In the genomic region with DNA sequence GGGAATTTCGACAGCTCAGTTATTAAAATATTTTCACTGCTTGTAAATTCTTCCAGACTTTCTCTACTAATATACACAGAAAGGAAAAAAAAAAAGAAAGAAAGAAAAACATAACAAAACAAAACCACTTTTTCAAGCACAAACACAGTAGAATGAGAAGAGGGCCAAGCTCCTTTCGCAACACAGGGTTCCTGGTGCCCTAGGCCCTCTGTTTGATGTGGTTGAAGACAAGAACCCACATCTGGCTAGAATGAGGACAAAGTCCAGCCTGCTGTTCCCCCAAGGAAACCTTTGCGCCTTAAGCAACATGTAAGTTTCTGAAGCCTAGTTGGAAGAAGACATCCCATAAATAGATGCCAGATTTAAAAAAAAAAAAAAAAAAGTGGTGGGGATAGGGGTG, we compare ENCODE assay signal across 22 mouse cellular contexts.
DNase-seq lines count a peak whose midpoint lies in the region; ATAC-seq and TF ChIP-seq lines count a peak whose summit lies in the region.
"Had no signal": no experiment of that assay in that cellular context is flagged by ENCODE, and none has a peak within 500 bp of the region (broad histone marks: within the 10 kb centered on the region; RNA-seq: fewer than 3 reads in every experiment).

No protein-coding gene starts in this region.

- no peak overlapping the region for H3K4me3 ChIP-seq in kidney, embryonic 15.5 days (replicated peaks)
- no peak overlapping the region for H3K4me3 ChIP-seq in lung, adult 2 months (replicated peaks; ENCODE audit: extremely low read depth, low read depth, low read length)
- H3K4me3 ChIP-seq in limb, embryonic 13.5 days, result no peak overlapping the region
- no peak overlapping the region for H3K4me3 ChIP-seq in midbrain, postnatal 0 days (ENCODE audit: low read depth, low read length)
- H3K4me3 ChIP-seq: embryonic facial prominence, embryonic 12.5 days; hindbrain, embryonic 12.5 days; neural tube, embryonic 15.5 days had no signal

- ATAC-seq in kidney, embryonic 15.5 days (replicated peaks; ENCODE audit: low FRiP score), result no peak
- no peak for ATAC-seq in limb, embryonic 13.5 days (ENCODE audit: low FRiP score, low read depth)
- no peak for ATAC-seq in midbrain, postnatal 0 days (ENCODE audit: low FRiP score)
- ATAC-seq: forebrain, embryonic 16.5 days; inflammation-experienced regulatory T-cells, adult 6 months; Patski had no signal

- peak; percentile 28 for DNase-seq in kidney, adult 9 months
- peak; percentile 42 for DNase-seq in lung, postnatal 25 days (ENCODE audit: low spot score)
- no peak for DNase-seq in lung, adult 2 months
- peak; percentile 79 for DNase-seq in NIH3T3 (ENCODE audit: low read depth)
- no peak for DNase-seq in midbrain, postnatal 0 days (ENCODE audit: low spot score)
- no peak for DNase-seq in right cerebral cortex, adult 2 months (ENCODE audit: low spot score in 2 of 2)
- DNase-seq: adrenal gland, postnatal 10 days; cerebellum, adult 9-11 months; gastrocnemius, postnatal 36 days; liver; lung, embryonic 14.5 days; midbrain, embryonic 14.5 days; thymus, postnatal 25 days had no signal

- no peaks in the 10 kb centered on the region for H3K27me3 ChIP-seq in kidney, embryonic 15.5 days
- no peaks in the 10 kb centered on the region for H3K27me3 ChIP-seq in limb, embryonic 13.5 days
- no peaks in the 10 kb centered on the region for H3K27me3 ChIP-seq in midbrain, postnatal 0 days (ENCODE audit: insufficient read depth, low read length)
- H3K27me3 ChIP-seq: embryonic facial prominence, embryonic 12.5 days; hindbrain, embryonic 12.5 days; megakaryocyte, embryonic 14.5 days; neural tube, embryonic 15.5 days; Patski had no signal

- H3K36me3 ChIP-seq in kidney, embryonic 15.5 days, result no peaks in the 10 kb centered on the region
- H3K36me3 ChIP-seq in limb, embryonic 13.5 days, result no peaks in the 10 kb centered on the region
- no peaks in the 10 kb centered on the region for H3K36me3 ChIP-seq in midbrain, postnatal 0 days (ENCODE audit: insufficient read depth, low read length)
- H3K36me3 ChIP-seq: embryonic facial prominence, embryonic 12.5 days; hindbrain, embryonic 12.5 days; neural tube, embryonic 15.5 days had no signal

- 77% methylated on average over 3 of the region's 3 CpGs for WGBS in kidney, embryonic 15.5 days
- WGBS in lung, adult 2 months, result 62% methylated on average over 3 of the region's 3 CpGs
- WGBS in limb, embryonic 13.5 days, result 57% methylated on average over 3 of the region's 3 CpGs
- 85% methylated on average over 3 of the region's 3 CpGs for WGBS in midbrain, postnatal 0 days

- 0 out of 2 replicates have a peak, but pooled peaks cover 3% of the 10 kb centered on the region for H3K9me3 ChIP-seq in kidney, embryonic 15.5 days (replicated peaks)
- H3K9me3 ChIP-seq in limb, embryonic 13.5 days, result peaks cover 3% of the 10 kb centered on the region; the same call in 1 of the 2 replicates
- H3K9me3 ChIP-seq in midbrain, postnatal 0 days (ENCODE audit: low read length), result no peaks in the 10 kb centered on the region
- H3K9me3 ChIP-seq: neural tube, embryonic 15.5 days had no signal

- no peak overlapping the region for H3K27ac ChIP-seq in kidney, embryonic 15.5 days
- H3K27ac ChIP-seq in limb, embryonic 13.5 days, result peak overlapping the region; percentile 69; the same call in 1 of the 2 replicates
- no peak overlapping the region for H3K27ac ChIP-seq in midbrain, postnatal 0 days (ENCODE audit: low read depth, low read length)
- H3K27ac ChIP-seq: embryonic facial prominence, embryonic 12.5 days; hindbrain, embryonic 12.5 days; neural tube, embryonic 15.5 days had no signal

- H3K4me2 ChIP-seq in kidney, embryonic 15.5 days, result no peak overlapping the region
- H3K4me2 ChIP-seq in limb, embryonic 13.5 days (replicated peaks), result no peak overlapping the region
- H3K4me2 ChIP-seq in midbrain, postnatal 0 days (ENCODE audit: low read depth, low read length, poor library complexity, severe bottlenecking), result no peak overlapping the region
- H3K4me2 ChIP-seq: embryonic facial prominence, embryonic 12.5 days; hindbrain, embryonic 12.5 days; lung, embryonic 14.5 days; neural tube, embryonic 15.5 days had no signal

- no peak for TF ChIP-seq CTCF in lung, adult 2 months (IDR thresholded peaks at IDR 0.05; ENCODE audit: insufficient read depth, low read length)
- no peak for TF ChIP-seq CTCF in midbrain, postnatal 0 days (IDR thresholded peaks at IDR 0.05)

- TF ChIP-seq POLR2A in lung, adult 2 months (IDR thresholded peaks at IDR 0.05; ENCODE audit: borderline replicate concordance, extremely low read depth, low read depth, low read length), result no peak

- no peak overlapping the region for H3K9ac ChIP-seq in kidney, embryonic 15.5 days
- no peak overlapping the region for H3K9ac ChIP-seq in limb, embryonic 13.5 days
- H3K9ac ChIP-seq in midbrain, postnatal 0 days (replicated peaks; ENCODE audit: low read length, poor library complexity, severe bottlenecking), result no peak overlapping the region
- H3K9ac ChIP-seq: embryonic facial prominence, embryonic 12.5 days; hindbrain, embryonic 12.5 days; lung, embryonic 14.5 days; neural tube, embryonic 15.5 days had no signal

- peaks cover 18% of the 10 kb centered on the region; the same call in 1 of the 2 replicates for H3K4me1 ChIP-seq in kidney, embryonic 15.5 days
- H3K4me1 ChIP-seq in lung, adult 2 months (ENCODE audit: control insufficient read depth, insufficient read depth, low read length), result peaks cover 17% of the 10 kb centered on the region
- peaks cover 49% of the 10 kb centered on the region for H3K4me1 ChIP-seq in limb, embryonic 13.5 days
- peaks cover 15% of the 10 kb centered on the region; the same call in 1 of the 2 replicates for H3K4me1 ChIP-seq in midbrain, postnatal 0 days (ENCODE audit: insufficient read depth, low read length)

Comparison
In these comparisons a context has a peak if more than half of its experiments do, and no peak if none do; other contexts are left out.
1. DNase-seq: peak in kidney, adult 9 months (single experiment), lung, postnatal 25 days (single experiment) and NIH3T3 (single experiment); none in lung, adult 2 months (single experiment), midbrain, postnatal 0 days (single experiment) and right cerebral cortex, adult 2 months (0 of 2).